Mouse (Mus musculus): ENCODE results near the gene Upk3a. TPM values are rescaled to one million over a fixed set of nuclear protein-coding genes. Genes with fewer than 3 reads are reported as not detected.

Gene Upk3a
- polyA plus RNA-seq, 1 experiment = 4.7 TPM

DNA sequence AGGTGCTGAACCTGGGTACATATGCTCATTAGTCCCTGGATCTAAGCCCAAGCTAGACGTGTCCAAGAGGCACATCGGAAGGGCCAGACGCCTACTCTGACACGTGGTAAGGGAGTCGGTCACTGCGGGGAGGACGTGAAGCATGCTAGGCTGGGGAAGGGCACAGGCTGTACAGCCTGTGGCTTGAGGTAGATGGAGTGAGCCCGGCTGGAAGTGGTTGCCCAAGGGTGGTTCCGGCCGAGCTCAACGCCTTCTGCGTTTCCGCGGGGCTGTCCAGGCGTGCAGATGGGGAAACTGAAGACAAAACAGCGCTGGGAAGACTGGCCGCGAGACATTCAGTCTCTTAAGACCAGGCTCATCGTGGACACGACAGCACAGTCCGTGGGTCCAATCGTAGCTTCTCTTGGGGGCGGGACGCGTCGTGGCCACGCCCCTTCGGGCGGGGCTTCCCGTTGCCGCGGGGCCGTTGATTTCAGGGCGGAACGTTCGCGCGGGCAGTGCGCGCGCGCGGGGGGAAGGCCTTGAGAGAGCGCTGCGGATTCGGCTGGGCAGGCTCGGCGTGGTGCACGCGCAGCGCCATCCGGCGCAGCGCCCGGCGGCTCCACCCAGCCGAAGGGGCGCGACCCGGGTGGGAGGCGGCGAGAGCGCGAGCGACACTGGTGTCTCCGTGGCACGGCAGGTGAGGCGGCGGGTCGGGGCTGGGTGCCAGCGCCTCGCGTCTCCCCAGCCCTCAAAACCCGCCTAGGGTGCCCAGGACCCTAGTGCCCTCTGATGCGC, 19.8 kb downstream of the Upk3a start:
- under 1% methylated on average over 75 of the region's 75 CpGs for WGBS
- no peak overlapping the region for H3K27ac ChIP-seq (ENCODE audit: control insufficient read depth, insufficient read depth, low read length)
- H3K4me1 ChIP-seq (replicated peaks; ENCODE audit: control insufficient read depth, insufficient read depth, low read length) = peaks cover 15% of the 10 kb centered on the region
- TF ChIP-seq POLR2A (IDR thresholded peaks at IDR 0.05; ENCODE audit: control insufficient read depth, extremely low read depth, insufficient read depth, low read length, poor library complexity) (0 out of 2 replicates have a peak, but pooled peaks have one; percentile 52), CTCF (IDR thresholded peaks at IDR 0.05; ENCODE audit: borderline replicate concordance, control insufficient read depth, extremely low read depth, insufficient read depth, low read length, poor library complexity) (peak; percentile 60; the same call in 1 of the 2 replicates)
- peak; percentile 98 for DNase-seq
- H3K4me3 ChIP-seq (ENCODE audit: control insufficient read depth, insufficient read depth, low read length) = peak overlapping the region; percentile 57
- no peaks in the 10 kb centered on the region for H3K27me3 ChIP-seq (ENCODE audit: control insufficient read depth, insufficient read depth, low read length)
- H3K36me3 ChIP-seq (ENCODE audit: control insufficient read depth, insufficient read depth, low read length) = no peaks in the 10 kb centered on the region

DNA sequence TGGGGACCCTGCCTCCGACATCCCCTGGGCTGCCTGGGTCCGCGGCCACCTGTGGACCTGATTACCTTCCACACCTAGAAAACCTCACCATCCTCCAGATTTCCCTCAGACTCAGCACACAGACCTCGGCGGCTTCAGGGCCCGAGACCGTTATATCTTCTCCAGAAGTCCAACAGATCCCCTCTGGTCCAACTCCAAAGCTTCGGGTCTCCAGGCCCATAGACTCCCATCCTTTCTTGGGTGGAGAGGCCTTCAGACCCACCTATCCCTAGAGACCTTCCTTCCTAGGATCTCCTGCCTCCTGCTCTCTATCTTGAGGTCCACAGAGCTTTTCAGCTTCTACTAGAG, 20.4 kb downstream of the Upk3a start:
- H3K27ac ChIP-seq (ENCODE audit: control insufficient read depth, insufficient read depth, low read length) = no peak overlapping the region
- H3K4me3 ChIP-seq (ENCODE audit: control insufficient read depth, insufficient read depth, low read length) = peak overlapping the region; percentile 57
- no peaks in the 10 kb centered on the region for H3K27me3 ChIP-seq (ENCODE audit: control insufficient read depth, insufficient read depth, low read length)
- no peak for TF ChIP-seq POLR2A (IDR thresholded peaks at IDR 0.05; ENCODE audit: control insufficient read depth, extremely low read depth, insufficient read depth, low read length, poor library complexity)
- no peak for TF ChIP-seq CTCF (IDR thresholded peaks at IDR 0.05; ENCODE audit: borderline replicate concordance, control insufficient read depth, extremely low read depth, insufficient read depth, low read length, poor library complexity)
- DNase-seq = no peak
- WGBS = 2% methylated on average over 8 of the region's 8 CpGs
- H3K36me3 ChIP-seq (ENCODE audit: control insufficient read depth, insufficient read depth, low read length) = no peaks in the 10 kb centered on the region
- peaks cover 19% of the 10 kb centered on the region for H3K4me1 ChIP-seq (replicated peaks; ENCODE audit: control insufficient read depth, insufficient read depth, low read length)

- no peak for DNase-seq
- peak overlapping the region; percentile 57; the same call in 1 of the 2 replicates for H3K27ac ChIP-seq (ENCODE audit: control insufficient read depth, insufficient read depth, low read length)
- 90% methylated on average over 10 of the region's 10 CpGs for WGBS
- TF ChIP-seq CTCF (IDR thresholded peaks at IDR 0.05; ENCODE audit: borderline replicate concordance, control insufficient read depth, extremely low read depth, insufficient read depth, low read length, poor library complexity) = no peak
- TF ChIP-seq POLR2A (IDR thresholded peaks at IDR 0.05; ENCODE audit: control insufficient read depth, extremely low read depth, insufficient read depth, low read length, poor library complexity) = no peak
- no peaks in the 10 kb centered on the region for H3K36me3 ChIP-seq (ENCODE audit: control insufficient read depth, insufficient read depth, low read length)
- H3K4me1 ChIP-seq (replicated peaks; ENCODE audit: control insufficient read depth, insufficient read depth, low read length) = peaks cover 30% of the 10 kb centered on the region
- no peaks in the 10 kb centered on the region for H3K27me3 ChIP-seq (ENCODE audit: control insufficient read depth, insufficient read depth, low read length)
- H3K4me3 ChIP-seq (ENCODE audit: control insufficient read depth, insufficient read depth, low read length) = no peak overlapping the region
Observed at GRCm38 (mm10) chr15:85041546-85042225, 24.7 kb downstream of the Upk3a start.

GRCm38 (mm10) chr15:85042361-85042954, 25.5 kb downstream of the Upk3a start:
- Histone ChIP-seq H3K36me3 (ENCODE audit: control insufficient read depth, insufficient read depth, low read length) (no peaks in the 10 kb centered on the region), H3K4me1 (replicated peaks; ENCODE audit: control insufficient read depth, insufficient read depth, low read length) (peaks cover 26% of the 10 kb centered on the region), H3K27ac (ENCODE audit: control insufficient read depth, insufficient read depth, low read length) (peak overlapping the region; percentile 89), H3K4me3 (ENCODE audit: control insufficient read depth, insufficient read depth, low read length) (no peak overlapping the region), H3K27me3 (ENCODE audit: control insufficient read depth, insufficient read depth, low read length) (no peaks in the 10 kb centered on the region)
- TF ChIP-seq CTCF (IDR thresholded peaks at IDR 0.05; ENCODE audit: borderline replicate concordance, control insufficient read depth, extremely low read depth, insufficient read depth, low read length, poor library complexity) = no peak
- TF ChIP-seq POLR2A (IDR thresholded peaks at IDR 0.05; ENCODE audit: control insufficient read depth, extremely low read depth, insufficient read depth, low read length, poor library complexity) = no peak
- WGBS = 26% methylated on average over 4 of the region's 4 CpGs
- DNase-seq = peak; percentile 53

- Histone ChIP-seq H3K4me1 (replicated peaks; ENCODE audit: control insufficient read depth, insufficient read depth, low read length) (peaks cover 24% of the 10 kb centered on the region), H3K27me3 (ENCODE audit: control insufficient read depth, insufficient read depth, low read length) (no peaks in the 10 kb centered on the region), H3K27ac (ENCODE audit: control insufficient read depth, insufficient read depth, low read length) (peak overlapping the region; percentile 89), H3K36me3 (ENCODE audit: control insufficient read depth, insufficient read depth, low read length) (no peaks in the 10 kb centered on the region), H3K4me3 (ENCODE audit: control insufficient read depth, insufficient read depth, low read length) (no peak overlapping the region)
- WGBS = 85% methylated on average over 5 of the region's 5 CpGs
- no peak for TF ChIP-seq POLR2A (IDR thresholded peaks at IDR 0.05; ENCODE audit: control insufficient read depth, extremely low read depth, insufficient read depth, low read length, poor library complexity)
- TF ChIP-seq CTCF (IDR thresholded peaks at IDR 0.05; ENCODE audit: borderline replicate concordance, control insufficient read depth, extremely low read depth, insufficient read depth, low read length, poor library complexity) = no peak
- no peak for DNase-seq
Observed at GRCm38 (mm10) chr15:85043116-85043515, 26.2 kb downstream of the Upk3a start.

- no peak overlapping the region for H3K4me3 ChIP-seq (ENCODE audit: control insufficient read depth, insufficient read depth, low read length)
- H3K27me3 ChIP-seq (ENCODE audit: control insufficient read depth, insufficient read depth, low read length) = no peaks in the 10 kb centered on the region
- no peak for TF ChIP-seq CTCF (IDR thresholded peaks at IDR 0.05; ENCODE audit: borderline replicate concordance, control insufficient read depth, extremely low read depth, insufficient read depth, low read length, poor library complexity)
- TF ChIP-seq POLR2A (IDR thresholded peaks at IDR 0.05; ENCODE audit: control insufficient read depth, extremely low read depth, insufficient read depth, low read length, poor library complexity) = no peak
- H3K27ac ChIP-seq (ENCODE audit: control insufficient read depth, insufficient read depth, low read length) = no peak overlapping the region
- no peaks in the 10 kb centered on the region for H3K36me3 ChIP-seq (ENCODE audit: control insufficient read depth, insufficient read depth, low read length)
- peaks cover 24% of the 10 kb centered on the region for H3K4me1 ChIP-seq (replicated peaks; ENCODE audit: control insufficient read depth, insufficient read depth, low read length)
- DNase-seq = no peak
- WGBS = 97% methylated on average over 5 of the region's 5 CpGs
Observed at GRCm38 (mm10) chr15:85043761-85044160, 26.8 kb downstream of the Upk3a start.

All from thymus, adult 2 months (tissue).